Mouse (Mus musculus) right cerebral cortex, postnatal 14 days (tissue): ENCODE measurements at regions not wholly inside any gene's neighbourhood (a gene's known extent, or its start where the extent isn't known, plus 50 kb on each side); places are given as distances from the start of the nearest gene placed in this dataset.

Source experiments
- DNase-seq: peaks from one replicate; pipeline ENCODE4 v3.0.0; 2022

- no peak for DNase-seq
Observed at GRCm38 (mm10) chr9:101807249-101807648, 54.4 kb upstream of the 9630041A04Rik start.

GRCm38 (mm10) chr9:101796718-101797117 lies 64.9 kb upstream of the 9630041A04Rik start:
- DNase-seq, result no peak

- DNase-seq, result no peak
Observed at GRCm38 (mm10) chr9:101796063-101796462, 65.6 kb upstream of the 9630041A04Rik start.

- no peak for DNase-seq
Observed at GRCm38 (mm10) chr9:101795436-101795835, 66.2 kb upstream of the 9630041A04Rik start.

GRCm38 (mm10) chr9:101790936-101791335 lies 70.7 kb upstream of the 9630041A04Rik start:
- DNase-seq, result no peak

DNA sequence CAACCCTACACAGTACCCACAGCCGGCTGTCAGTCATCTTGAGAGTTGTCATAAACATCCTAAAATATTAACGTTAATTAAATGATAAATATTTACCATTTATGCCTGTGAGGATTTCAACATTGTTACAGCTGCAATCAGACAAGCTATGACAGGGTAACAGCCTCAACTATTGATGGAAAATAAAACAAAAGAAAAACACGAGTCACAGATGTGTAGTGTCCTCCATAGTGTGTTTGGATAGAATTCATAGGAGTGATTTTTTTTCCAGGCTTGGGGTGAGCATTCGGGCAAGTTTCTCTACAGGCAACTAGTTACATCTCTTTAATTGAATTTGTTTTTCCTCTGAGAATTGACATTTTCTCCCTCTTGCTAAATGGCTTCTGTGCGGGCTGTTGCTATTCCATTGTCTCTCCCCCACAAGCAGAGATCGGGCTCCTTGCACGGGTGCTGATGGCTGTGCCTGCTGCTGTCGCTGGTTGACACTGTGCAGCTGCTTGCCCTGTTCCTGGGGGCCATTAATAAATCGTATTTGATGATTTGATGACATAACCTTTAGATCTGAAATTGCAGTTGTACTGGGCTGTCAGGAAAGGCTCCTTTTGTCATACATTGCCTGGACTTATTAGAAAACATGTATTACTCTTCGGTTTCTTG lies 120.6 kb upstream of the 9630041A04Rik start:
- DNase-seq, result no peak

DNA sequence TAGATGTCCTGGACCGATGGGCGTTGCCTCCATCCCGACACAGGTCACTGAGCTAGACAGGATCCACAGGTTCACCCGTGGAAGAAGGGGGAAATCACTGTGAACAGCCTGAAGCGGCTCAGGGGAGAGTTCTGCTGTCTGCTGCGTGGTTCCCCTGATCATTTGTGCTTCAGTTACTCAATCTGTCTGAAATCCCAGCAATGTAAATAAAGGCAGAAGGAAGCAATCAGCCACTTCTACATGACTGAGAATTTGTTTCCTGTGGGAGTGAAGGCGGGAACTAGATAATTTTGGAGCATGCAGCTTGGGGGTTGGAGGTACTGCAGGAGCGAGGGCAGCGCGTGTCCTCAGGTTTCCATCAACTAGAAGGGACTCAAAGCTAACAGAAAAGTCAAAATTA lies 122.3 kb upstream of the 9630041A04Rik start:
- DNase-seq, result no peak

DNA sequence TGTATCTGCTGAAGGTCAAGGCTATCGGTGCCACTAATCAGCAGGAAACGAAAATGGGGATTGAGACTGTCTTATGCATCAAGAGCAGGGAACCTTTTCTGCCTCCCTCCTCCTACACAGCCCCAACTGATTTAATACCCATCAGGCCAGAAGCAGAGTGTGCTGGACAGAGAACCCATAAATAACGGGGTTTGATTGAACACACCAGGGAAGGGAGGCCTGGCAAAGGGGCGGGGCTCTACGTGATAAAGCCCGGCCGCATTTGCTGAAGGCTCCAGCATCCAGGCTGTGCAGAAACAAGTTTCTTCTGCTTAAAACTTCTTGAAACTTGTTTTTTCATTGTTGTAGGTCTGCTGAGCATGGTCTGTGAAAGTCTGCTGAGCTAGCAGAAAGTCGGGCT lies 127.4 kb upstream of the 9630041A04Rik start:
- no peak for DNase-seq

DNA sequence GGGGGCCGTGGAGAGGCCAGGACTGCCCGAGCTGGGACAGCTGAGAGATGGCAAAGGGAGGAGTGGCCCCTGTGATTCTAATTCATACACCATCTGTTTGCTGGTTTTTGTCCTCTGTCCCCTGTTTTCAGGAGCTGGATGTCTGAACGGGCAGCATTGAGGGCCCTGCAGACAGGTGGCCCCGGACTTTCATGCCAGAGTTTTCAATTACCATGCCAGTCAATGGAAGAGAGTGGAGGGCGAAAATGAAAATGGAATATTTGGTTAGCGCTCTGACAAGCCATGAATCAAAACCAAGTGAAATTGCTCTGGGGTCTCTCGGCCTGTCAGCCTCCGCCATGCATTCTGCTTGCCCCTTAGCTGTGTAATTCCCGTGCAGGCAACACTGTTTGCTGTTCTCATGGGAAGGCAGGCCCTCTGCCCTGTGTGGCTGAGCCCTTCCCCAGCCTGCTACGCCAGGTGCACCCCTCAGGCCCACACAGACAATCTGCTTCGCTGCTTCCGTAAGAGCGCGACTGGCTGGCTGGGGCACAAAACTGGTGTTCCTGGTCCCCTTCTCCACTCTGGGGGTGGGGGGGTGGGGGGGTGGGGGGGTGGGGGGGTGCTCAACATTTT lies 127.9 kb upstream of the 9630041A04Rik start:
- DNase-seq, result no peak

- no peak for DNase-seq
Observed at GRCm38 (mm10) chr9:101730136-101730535, 131.5 kb upstream of the 9630041A04Rik start.

DNA sequence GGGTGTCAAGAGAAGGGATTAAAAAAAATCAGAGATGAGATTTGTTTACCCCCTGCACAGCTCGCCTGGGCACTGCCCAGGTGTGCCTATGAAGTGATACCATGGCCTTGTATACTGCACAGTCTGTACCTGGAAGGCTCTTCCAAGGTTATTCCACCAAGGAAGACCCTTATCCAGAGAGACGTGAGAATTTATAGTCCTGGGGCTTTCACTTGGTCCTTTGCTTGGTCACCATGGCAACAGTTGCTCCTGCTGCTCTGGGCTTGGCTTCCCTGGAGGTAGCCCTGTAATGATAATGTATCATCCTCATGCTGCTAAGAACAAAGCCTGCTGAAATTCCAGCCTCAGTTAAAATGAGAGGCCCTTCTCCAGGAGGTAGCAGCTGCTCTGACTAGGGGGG lies 143.7 kb upstream of the 9630041A04Rik start:
- DNase-seq, result no peak

DNA sequence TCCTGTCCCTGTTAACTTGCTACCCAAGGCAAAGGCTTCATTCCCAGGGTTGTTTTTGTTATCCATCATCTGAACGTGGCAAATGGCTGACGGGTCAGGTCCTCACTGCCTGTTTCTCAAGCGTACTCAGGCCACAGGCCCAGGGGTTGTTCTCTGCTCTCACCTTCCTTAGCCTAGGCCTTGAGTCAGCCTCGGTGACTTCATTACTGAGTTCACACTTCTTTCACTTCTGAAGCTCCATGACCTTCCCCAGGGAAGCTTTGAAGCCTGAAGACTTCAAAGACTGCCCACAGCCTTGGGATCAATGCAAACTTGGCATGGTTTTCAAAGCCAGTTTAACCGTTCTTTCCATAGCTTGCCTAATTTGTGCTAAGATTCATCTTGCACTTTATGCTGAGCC lies 145.3 kb upstream of the 9630041A04Rik start:
- DNase-seq, result no peak

- no peak for DNase-seq
Observed at GRCm38 (mm10) chr9:101714805-101715204, 146.8 kb upstream of the 9630041A04Rik start.

DNA sequence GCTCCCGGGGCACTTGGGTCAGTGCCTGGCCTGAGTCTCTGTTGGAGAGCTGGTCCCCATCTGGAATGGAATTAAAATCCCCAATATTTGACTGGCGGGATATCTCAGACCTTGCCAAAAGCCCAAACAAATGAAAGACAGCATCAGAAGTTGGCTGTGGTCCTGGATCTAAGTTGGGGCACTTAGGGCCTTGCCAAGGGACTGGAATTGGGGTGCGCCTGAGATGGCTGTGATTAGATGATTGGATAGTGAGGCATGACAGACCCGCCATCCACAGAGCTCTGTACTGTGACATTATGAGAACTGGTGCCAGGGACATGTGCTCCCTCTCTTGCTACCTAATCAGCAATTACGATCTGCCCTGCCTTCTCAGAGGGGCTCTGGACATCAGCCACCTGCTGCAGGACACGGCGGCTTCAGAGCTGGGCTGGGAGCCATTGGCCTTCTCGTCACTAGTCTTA lies 151.0 kb upstream of the 9630041A04Rik start:
- no peak for DNase-seq

GRCm38 (mm10) chr9:101700368-101700767 lies 161.3 kb upstream of the 9630041A04Rik start:
- DNase-seq, result no peak

GRCm38 (mm10) chr9:101694054-101694453 lies 167.6 kb upstream of the 9630041A04Rik start:
- no peak for DNase-seq

- no peak for DNase-seq
Observed at GRCm38 (mm10) chr9:101691336-101691735, 170.3 kb upstream of the 9630041A04Rik start.

DNA sequence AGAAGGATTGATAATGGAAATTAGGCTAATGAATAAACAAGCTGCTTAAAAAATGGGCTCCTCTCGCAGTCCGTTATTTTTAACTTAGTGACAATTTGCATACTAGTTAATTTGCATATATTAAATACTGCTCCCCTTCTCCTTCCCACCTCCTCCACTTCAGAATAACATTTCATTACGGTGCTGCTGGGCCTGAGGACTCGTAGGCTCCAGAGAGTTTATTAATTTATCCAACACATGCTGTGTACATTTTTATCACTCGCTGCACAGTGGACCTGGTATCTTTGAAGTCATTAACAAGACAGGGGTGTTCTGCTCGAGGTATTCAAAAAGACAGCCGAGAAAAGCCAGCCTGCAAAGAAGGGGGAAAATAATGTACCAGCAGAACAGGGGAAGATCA lies 170.7 kb upstream of the 9630041A04Rik start:
- no peak for DNase-seq

DNA sequence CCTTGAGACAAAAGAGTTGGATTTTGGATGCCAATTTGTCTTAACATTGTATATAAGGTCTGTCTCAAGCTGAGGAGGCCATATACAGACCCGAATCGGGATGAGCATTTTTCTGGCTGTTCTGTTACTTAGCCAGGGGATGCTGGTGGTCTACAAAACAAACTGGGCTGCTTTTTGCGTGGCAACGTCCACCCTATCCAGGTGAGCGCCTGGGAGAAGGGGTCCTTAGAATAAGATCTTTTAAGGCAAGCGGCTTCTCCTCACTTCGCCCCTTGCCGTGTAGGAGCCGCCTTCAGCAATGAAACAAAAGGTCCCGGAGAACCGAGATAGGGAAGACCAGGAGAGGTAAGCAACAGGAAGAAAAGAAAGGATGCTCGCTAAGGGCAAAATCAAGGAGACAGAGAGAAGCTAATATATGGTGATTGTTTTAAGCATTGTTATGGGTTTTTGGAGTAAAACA lies 171.2 kb upstream of the 9630041A04Rik start:
- no peak for DNase-seq

DNA sequence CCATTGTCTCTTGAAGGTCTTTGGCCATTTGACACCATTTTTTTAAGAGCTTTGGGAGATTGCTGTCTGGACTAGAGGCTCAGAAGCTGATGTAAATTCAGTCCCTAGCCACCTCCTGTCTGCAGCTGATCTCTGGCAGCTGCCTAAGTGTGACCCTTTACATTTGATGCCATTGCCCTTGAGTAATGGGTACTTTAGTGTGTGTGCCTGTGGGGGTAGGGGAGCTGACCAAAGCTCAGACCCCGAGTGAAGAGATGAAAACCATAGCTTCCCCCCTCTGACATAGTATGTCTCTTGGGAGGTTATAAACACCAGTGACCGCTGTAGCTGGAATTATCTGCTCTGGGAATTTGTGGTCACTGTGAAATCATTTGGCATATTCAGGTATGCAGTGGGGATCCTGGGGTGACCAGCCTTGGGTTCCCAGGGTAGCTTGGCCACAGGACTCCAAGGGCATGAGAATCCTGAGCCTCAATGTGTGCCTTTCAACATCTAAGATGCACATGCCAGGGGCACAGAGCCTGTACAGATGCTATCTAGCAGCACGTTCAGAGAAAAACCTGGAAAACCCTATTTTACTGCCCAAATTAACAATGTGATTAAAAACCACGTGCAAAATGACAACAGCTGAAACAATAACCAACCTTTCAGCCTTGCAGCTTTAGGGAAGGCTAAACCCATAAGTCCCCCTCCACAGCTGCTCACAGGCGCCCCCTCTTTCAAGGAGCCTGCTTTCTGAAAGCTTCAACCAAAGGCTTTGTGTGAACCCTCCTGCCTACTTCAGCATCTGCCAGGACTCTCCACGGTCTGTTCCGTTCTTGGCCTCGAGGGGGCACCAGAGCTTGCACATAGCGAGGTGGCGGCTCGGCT lies 171.9 kb upstream of the 9630041A04Rik start:
- peak; percentile 96 for DNase-seq

GRCm38 (mm10) chr9:101687226-101687625 lies 174.4 kb upstream of the 9630041A04Rik start:
- DNase-seq, result no peak

GRCm38 (mm10) chr9:101677563-101677962 lies 184.1 kb upstream of the 9630041A04Rik start:
- no peak for DNase-seq

DNA sequence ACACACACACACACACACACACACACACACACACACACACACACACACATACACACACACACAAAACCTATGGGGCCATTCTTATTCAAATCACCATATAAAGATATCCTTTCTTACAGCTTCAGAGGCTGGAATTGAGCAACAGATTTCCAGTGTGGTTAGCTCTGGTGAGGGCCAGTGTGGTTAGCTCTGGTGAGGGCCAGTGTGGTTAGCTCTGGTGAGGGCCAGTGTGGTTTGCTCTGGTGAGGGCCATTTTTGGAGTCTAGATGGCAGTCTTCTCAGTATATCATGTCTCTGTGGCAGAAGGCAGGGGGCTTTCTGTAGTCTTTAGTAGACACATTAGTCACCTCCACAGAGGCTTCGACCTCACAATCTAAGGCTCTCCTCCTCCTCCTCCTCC lies 191.5 kb upstream of the 9630041A04Rik start:
- DNase-seq, result no peak

DNA sequence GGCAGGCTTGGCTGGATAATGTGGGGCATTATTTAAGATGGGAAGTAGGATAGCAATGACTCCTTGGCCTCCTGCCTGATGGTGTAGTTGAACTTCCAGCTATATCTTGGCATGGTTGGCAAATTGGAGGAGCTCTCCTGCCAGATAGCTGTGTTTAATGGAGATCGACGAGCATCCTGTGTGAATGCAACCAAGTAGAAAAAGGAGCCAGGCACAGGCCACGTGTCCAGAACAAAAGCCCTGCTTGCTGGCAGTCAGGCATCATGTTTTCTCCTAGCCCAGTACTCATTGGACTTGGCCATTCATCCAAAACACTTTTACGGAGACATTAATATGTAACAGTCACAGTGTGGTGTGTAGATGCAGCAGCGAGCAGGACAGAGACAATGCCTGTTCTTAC lies 211.8 kb upstream of the 9630041A04Rik start:
- DNase-seq, result no peak
